Mouse (Mus musculus) thymus, postnatal 10 days (tissue): Measurements from ENCODE around the gene Fam160b1.

Source experiments
- DNase-seq, 2 experiments: peaks; one replicate each; pipeline ENCODE4 v3.0.0; 2021; ENCODE audit warnings: low spot score in 2 of 2

The Fam160b1 gene

GRCm38 (mm10) chr19:57366626-57367025 lies 6.1 kb downstream of the Fam160b1 start:
- no peak for DNase-seq

DNA sequence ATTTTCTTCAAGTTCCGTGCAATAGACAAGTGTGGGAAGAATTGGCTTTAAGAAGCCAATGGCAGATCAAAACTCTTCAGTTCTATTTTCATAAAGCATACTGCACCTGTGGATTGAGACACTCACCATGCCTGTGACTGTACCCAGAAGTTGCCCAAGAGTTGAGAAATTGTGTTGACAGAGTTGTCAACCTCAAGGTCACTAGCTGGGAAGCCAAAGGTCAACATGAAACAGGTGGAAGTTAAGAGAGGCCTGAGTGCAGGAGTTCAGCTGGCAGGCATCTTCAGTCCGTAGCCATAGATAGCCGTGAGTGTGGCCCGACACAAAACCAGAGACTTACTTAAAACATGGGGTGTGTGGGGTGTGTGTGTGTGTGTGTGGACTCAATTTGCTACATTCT lies 6.7 kb downstream of the Fam160b1 start:
- no peak for DNase-seq

- no peak for DNase-seq
Measured at GRCm38 (mm10) chr19:57367849-57368387, 7.4 kb downstream of the Fam160b1 start.

DNA sequence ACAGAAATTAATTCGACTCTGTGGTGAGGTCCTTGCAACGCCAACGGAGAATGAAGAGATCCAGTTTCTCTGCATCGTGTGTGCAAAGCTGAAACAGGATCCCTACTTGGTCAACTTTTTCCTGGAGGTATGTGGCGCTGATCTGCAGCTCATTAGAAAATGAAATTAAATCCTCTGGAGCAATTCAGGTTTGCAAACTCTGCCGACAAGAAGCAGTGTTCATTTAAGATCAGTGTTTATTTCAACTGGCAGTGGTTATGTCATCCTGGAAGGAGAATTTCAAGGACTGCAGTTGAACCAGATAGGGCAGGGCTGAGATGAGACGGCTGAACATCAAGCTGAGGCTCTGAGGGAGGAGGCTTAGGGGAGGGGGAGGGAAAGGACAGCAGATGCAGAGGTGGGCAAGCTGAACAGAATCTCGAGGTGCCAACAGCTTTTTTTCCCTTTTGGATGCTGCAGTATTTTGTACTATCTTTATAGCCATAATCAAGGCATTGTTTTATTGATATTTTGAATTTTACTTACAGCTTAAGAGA lies 12.9 kb downstream of the Fam160b1 start:
- DNase-seq = no peak

DNA sequence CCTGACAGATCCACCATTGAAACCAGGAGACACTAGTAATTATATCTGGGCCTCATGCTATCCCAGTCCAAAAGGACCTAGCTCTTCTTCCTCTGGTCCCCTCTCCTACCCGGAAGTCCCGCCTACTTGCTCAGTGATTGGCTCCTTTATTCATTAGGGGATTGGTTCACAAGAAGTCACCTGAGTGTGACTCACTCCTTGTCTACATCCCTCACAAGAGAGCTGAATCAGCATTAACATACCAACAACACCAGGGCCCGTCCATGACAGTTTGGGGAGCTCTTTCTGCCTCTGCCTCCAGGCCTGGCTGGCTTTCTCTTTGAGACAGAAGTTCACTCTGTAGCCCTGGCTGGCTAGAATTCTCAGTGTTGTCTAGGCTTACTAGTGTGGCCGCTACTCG lies 14.7 kb downstream of the Fam160b1 start:
- no peak for DNase-seq

DNA sequence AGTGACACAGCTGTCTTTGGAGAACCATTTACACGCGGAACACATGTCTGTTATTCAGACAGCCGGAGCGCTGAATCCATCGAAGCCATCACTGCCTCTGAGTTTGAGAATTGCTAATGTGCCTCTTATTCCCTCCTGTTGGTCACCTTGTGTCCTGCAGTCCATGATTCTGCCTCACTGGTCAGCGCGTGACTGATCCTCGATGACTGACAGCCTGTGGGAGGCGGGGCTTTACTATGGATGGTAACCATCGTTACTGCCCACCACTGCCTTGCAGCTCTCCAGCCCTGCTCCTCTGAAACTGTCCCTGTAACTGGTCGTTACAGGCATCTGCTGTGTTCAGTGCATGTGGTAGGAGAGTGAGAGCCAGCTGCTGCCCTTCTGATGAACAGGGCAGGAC lies 15.3 kb downstream of the Fam160b1 start:
- DNase-seq = no peak

DNA sequence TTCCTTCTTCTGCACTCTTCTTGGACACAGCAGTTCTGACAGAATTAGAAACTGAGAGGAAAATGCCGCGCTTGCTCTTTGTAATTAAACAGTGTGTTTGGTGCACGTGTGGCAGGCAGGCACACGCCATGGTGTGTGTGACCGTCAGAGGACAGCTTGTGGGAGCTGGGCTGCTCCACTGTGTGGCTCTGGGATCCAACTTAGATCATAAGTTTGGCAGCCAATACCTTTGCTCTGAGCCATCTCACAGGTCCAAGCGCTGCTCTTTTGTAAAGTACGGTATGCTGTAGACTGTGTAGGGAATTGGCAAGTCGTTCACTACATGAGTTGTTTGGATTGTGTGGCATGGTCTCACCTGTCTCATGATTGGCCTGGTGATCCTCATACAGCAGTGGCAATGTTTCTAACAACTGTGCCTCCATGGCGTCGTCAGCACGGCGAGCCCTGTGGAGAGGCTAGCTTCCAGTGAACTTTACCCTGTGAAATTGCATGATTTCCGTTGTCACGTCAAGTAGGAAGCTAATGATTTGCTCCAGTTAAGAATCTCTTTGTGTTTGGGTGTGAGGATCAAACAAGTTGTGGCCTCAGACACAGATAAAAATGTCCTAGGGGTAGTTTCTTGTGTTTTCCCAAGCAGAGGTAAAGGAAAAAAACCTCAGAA lies 16.7 kb downstream of the Fam160b1 start:
- DNase-seq = no peak

- DNase-seq = no peak
Measured at GRCm38 (mm10) chr19:57386176-57386693, 25.8 kb downstream of the Fam160b1 start.

- no peak for DNase-seq
Measured at GRCm38 (mm10) chr19:57391545-57391944, 31.1 kb downstream of the Fam160b1 start.

- no peak for DNase-seq
Measured at GRCm38 (mm10) chr19:57393357-57393957, 33.0 kb downstream of the Fam160b1 start.

- no peak for DNase-seq
Measured at GRCm38 (mm10) chr19:57396609-57397008, 36.1 kb downstream of the Fam160b1 start.

- DNase-seq = no peak
Measured at GRCm38 (mm10) chr19:57402364-57402763, 41.9 kb downstream of the Fam160b1 start.

DNA sequence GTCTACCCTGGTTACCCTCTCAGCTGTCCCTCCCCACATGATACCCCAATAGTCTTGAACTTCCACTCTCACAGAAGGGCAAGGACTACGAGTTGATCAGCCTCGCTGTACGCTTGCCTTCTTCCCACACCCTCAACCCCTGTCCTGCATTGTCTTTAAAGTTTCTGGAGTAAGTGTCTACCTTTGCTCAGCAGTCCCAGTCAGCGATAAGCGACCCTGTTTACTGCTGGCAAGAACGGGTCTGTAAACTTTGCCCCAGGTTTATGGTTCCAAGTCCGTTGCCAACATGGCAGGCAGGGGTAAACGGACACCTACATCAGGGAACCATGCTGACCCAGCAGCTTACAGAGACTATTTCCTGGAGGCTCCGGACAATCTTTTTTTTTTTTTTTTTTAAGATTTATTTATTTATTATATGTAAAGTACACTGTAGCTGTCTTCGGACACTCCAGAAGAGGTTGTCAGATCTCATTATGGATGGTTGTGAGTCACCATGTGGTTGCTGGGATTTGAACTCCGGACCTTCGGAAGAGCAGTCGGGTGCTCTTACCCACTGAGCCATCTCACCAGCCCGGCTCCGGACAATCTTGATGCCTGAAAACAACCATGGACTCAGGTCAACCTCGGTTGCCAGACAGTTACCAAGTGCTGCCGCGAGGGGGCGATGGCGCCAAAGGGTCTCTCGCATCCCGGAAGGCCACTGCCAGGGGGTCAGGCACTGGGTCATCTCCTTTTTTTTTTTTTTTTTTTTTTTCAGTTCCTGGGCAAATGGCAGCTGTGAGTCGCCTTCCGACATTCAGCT lies 43.4 kb downstream of the Fam160b1 start:
- DNase-seq = peak; percentile 48 to 81

- no peak for DNase-seq
Measured at GRCm38 (mm10) chr19:57404502-57404848, 44.0 kb downstream of the Fam160b1 start.

GRCm38 (mm10) chr19:57407947-57408346 lies 47.5 kb downstream of the Fam160b1 start:
- no peak for DNase-seq

- DNase-seq = peak; percentile 50 to 62
Measured at GRCm38 (mm10) chr19:57411375-57412196, 51.1 kb downstream of the Fam160b1 start.

- DNase-seq = no peak
Measured at GRCm38 (mm10) chr19:57413170-57413569, 52.7 kb downstream of the Fam160b1 start.

DNA sequence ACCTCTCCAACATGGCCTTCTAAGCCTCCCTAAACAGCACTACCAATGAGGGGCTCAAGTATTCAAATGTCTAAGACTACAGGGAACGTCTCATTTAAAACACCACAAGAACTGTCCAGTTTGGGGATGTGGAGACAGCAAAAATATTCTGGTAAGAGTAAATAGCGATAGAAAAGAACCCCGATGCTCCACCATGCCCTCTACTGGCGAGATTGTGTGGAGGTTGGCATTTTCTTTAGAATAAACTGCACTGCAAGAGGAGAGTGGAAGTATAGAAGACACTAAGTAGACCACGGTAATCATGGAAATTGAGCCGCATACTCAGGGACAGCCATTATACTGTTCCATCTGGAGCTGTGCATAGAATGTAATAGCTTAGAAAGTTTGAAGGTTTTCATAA lies 53.4 kb downstream of the Fam160b1 start:
- DNase-seq = peak in 1 of 2 experiments; percentile 33

- DNase-seq = no peak
Measured at GRCm38 (mm10) chr19:57415031-57415807, 54.7 kb downstream of the Fam160b1 start.

GRCm38 (mm10) chr19:57417800-57418580 lies 57.5 kb downstream of the Fam160b1 start:
- no peak for DNase-seq
